Mouse (Mus musculus) splenic B cell, adult 2 months (primary cell): ENCODE measurements around the gene Slc12a9.

Source experiments
- DNase-seq: peaks from one replicate; pipeline ENCODE4 v3.0.0-alpha.2; 2011; ENCODE audit warnings: low read depth, low spot score
- H3K27me3 ChIP-seq: 2 replicates; pipeline ENCODE4 v1.6.1; 2012; ENCODE audit warnings: mild to moderate bottlenecking, low read length, moderate library complexity, mixed read lengths; ENCODE audit not compliant: control insufficient read depth, poor library complexity, insufficient read depth, severe bottlenecking
- H3K36me3 ChIP-seq: 2 replicates; pipeline ENCODE4 v1.6.1; 2012; ENCODE audit warnings: mild to moderate bottlenecking, low read length, moderate library complexity, mixed read lengths; ENCODE audit not compliant: control insufficient read depth, poor library complexity, insufficient read depth, severe bottlenecking

The Slc12a9 gene

DNA sequence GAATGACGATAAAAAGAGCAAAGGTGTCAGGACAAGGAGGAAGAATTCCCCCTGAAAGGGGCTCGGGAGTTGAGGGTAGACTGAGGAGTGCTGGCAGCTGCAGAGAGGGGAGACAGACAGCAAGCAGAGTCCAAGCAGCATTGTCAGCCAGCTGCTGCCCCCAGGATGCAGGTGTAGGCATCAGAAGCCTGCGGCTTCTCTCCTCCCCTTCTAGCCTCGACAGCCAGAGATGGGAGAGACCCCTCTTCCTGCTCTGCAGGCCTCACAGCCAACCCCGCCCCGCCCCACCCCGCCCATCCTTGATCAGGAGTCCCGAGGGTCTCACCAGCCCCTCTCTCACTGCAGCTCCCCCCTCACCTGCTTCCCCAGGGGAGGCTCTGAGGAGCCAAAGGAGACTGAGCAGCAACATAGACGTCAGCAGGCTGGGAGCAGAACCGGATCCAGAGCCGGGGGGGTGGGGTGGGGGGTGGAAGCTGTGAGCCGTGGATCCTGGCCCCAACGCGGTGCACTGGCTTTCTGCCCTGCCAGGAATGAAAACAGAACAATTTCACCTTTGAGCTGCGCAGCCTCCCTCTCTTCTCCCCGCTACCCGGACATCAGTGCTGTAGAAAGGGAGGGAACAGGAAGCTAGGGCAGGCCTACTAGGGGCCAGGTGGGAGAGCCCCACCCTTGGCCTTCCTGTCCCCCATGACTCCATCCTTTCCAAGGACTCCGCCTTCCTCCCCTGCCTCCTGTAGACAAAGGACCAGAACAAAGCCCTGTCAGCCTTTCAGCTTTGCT is 65.1 kb downstream of the Slc12a9 start:
- H3K36me3 ChIP-seq, result no peaks in the 10 kb centered on the region; the same call in 1 of the 2 replicates
- no peaks in the 10 kb centered on the region for H3K27me3 ChIP-seq
- DNase-seq, result peak; percentile 63

DNA sequence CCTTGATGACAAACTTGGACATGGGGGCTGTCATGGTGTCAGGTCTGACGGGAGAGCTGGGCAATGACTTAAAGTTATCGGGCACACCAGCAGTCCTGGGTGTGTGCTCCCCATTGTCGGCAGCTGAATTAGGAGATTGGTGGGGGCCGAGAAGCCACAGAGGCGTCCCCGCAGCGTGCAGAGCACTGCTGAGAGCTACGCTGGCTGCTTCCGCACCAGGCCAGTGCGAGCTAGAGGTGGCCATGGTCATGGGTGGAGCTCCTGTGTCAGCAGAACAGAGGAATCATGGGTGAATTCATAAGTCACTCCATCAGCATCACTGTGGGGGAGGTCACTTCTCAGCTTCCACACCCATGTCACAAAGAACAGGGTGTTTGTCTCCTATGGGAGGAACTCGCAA is 68.6 kb downstream of the Slc12a9 start:
- DNase-seq, result no peak
- Histone ChIP-seq H3K27me3 (no peaks in the 10 kb centered on the region), H3K36me3 (no peaks in the 10 kb centered on the region; the same call in 1 of the 2 replicates)
